Mouse (Mus musculus) CH12.LX (cell line): Measurements from ENCODE around the gene Abtb1. TPM values are rescaled to one million over a fixed set of nuclear protein-coding genes. Genes with fewer than 3 reads are reported as not detected.

Source experiments
- DNase-seq: peaks from one replicate; pipeline ENCODE4 v3.0.0-alpha.2; 2013; ENCODE audit errors: extremely low read depth
- H3K27ac ChIP-seq: 2 replicates; pipeline ENCODE4 v1.5.1; 2012; ENCODE audit warnings: low read depth, mild to moderate bottlenecking, control low read depth, moderate library complexity; ENCODE audit not compliant: insufficient read depth
- H3K27me3 ChIP-seq: replicated peaks from 2 replicates; pipeline ENCODE3; 2012; ENCODE audit warnings: inconsistent platforms
- H3K36me3 ChIP-seq, 2 experiments: replicated peaks in 1 of 2; 2 replicates each; pipeline versions ENCODE3 to v1.6.1; 2012; ENCODE audit warnings: inconsistent platforms in 1 of 2, low read length in 1 of 2, mild to moderate bottlenecking in 1 of 2, mixed read lengths in 1 of 2, moderate library complexity in 1 of 2; ENCODE audit not compliant: control insufficient read depth in 1 of 2, insufficient read depth in 1 of 2
- H3K4me1 ChIP-seq, 2 experiments: 2 replicates each; pipeline ENCODE4 v1.6.1; 2012; ENCODE audit warnings: inconsistent platforms in 1 of 2, moderate library complexity in 1 of 2; ENCODE audit not compliant: insufficient read depth in 2 of 2, control insufficient read depth in 1 of 2
- H3K4me2 ChIP-seq: 2 replicates; pipeline ENCODE4 v1.6.1; 2012; ENCODE audit warnings: low read depth, mild to moderate bottlenecking, control low read depth; ENCODE audit not compliant: poor library complexity, insufficient read depth, severe bottlenecking
- H3K4me3 ChIP-seq, 3 experiments: fragments of 150-350 bp in 1 of 3; sonication (generic) in 1 of 3; replicated peaks in 1 of 3; 2 replicates each; pipeline versions ENCODE3 to v1.5.1; 2011 to 2012; ENCODE audit warnings: low read depth in 2 of 3, low read length in 2 of 3, mild to moderate bottlenecking in 2 of 3, moderate library complexity in 2 of 3, control low read depth in 1 of 3, improper control_type of control experiment in 1 of 3, inconsistent platforms in 1 of 3, mixed read lengths in 1 of 3; ENCODE audit not compliant: poor library complexity in 1 of 3
- H3K79me2 ChIP-seq: replicated peaks from 2 replicates; pipeline ENCODE4 v1.6.1; 2012; ENCODE audit warnings: mild to moderate bottlenecking, moderate library complexity; ENCODE audit not compliant: control insufficient read depth, poor library complexity, insufficient read depth, severe bottlenecking; ENCODE audit errors: extremely low read depth
- H3K9ac ChIP-seq: 2 replicates; pipeline ENCODE4 v1.6.1; 2012; ENCODE audit warnings: low read depth, mild to moderate bottlenecking, control low read depth, moderate library complexity; ENCODE audit not compliant: insufficient read depth
- H3K9me3 ChIP-seq: replicated peaks from 2 replicates; pipeline ENCODE3; 2012; ENCODE audit warnings: low read length, inconsistent platforms, mixed read lengths
- BHLHE40 ChIP-seq: IDR thresholded peaks from 2 replicates; pipeline ENCODE4 v1.6.1; 2011; ENCODE audit warnings: mild to moderate bottlenecking, low read depth, low read length, improper control_type of control experiment
- CHD1 ChIP-seq: IDR thresholded peaks from 2 replicates; pipeline ENCODE4 v1.6.1; 2012; ENCODE audit warnings: low read depth, low read length, improper control_type of control experiment, inconsistent platforms
- CHD2 ChIP-seq: IDR thresholded peaks from 2 replicates; pipeline ENCODE4 v1.6.1; 2011; ENCODE audit warnings: low read length, improper control_type of control experiment
- CTCF ChIP-seq, 2 experiments: IDR thresholded peaks in 1 of 2; conservative IDR thresholded peaks in 1 of 2; 2 replicates each; pipeline ENCODE4 v1.5.1; 2011 to 2012; ENCODE audit warnings: low read depth in 2 of 2, low read length in 2 of 2, improper control_type of control experiment in 1 of 2, inconsistent platforms in 1 of 2, mild to moderate bottlenecking in 1 of 2, moderate library complexity in 1 of 2
- E2F4 ChIP-seq: IDR thresholded peaks from 2 replicates; pipeline ENCODE4 v1.6.1; 2011; ENCODE audit warnings: low read depth, low read length, improper control_type of control experiment; ENCODE audit not compliant: insufficient replicate concordance
- ELF1 ChIP-seq: IDR thresholded peaks from 2 replicates; pipeline ENCODE4 v1.6.1; 2014; ENCODE audit warnings: low read depth, mild to moderate bottlenecking, inconsistent platforms, low read length, improper control_type of control experiment
- EP300 ChIP-seq: IDR thresholded peaks from 2 replicates; pipeline ENCODE4 v1.6.1; 2011; ENCODE audit warnings: low read length, improper control_type of control experiment
- ETS1 ChIP-seq: conservative IDR thresholded peaks from 2 replicates; pipeline ENCODE4 v1.6.1; 2012; ENCODE audit warnings: low read depth, mild to moderate bottlenecking, inconsistent platforms, low read length, improper control_type of control experiment, moderate library complexity
- GABPA ChIP-seq: IDR thresholded peaks from 2 replicates; pipeline ENCODE4 v1.6.1; 2012; ENCODE audit warnings: low read depth, low read length, improper control_type of control experiment, inconsistent platforms; ENCODE audit not compliant: insufficient replicate concordance
- HCFC1 ChIP-seq: IDR thresholded peaks from 2 replicates; pipeline ENCODE4 v1.6.1; 2012; ENCODE audit warnings: low read depth, mild to moderate bottlenecking, inconsistent platforms, low read length, improper control_type of control experiment
- IRF4 ChIP-seq: IDR thresholded peaks from 2 replicates; pipeline ENCODE4 v1.6.1; 2014; ENCODE audit warnings: low read depth, mild to moderate bottlenecking, inconsistent platforms, low read length, improper control_type of control experiment
- JUN ChIP-seq: IDR thresholded peaks from 2 replicates; pipeline ENCODE4 v1.6.1; 2011; ENCODE audit warnings: low read depth, mild to moderate bottlenecking, low read length, improper control_type of control experiment, moderate library complexity; ENCODE audit not compliant: insufficient read depth
- JUND ChIP-seq: conservative IDR thresholded peaks from 2 replicates; pipeline ENCODE4 v1.6.1; 2011; ENCODE audit warnings: low read depth, low read length, improper control_type of control experiment
- KAT2A ChIP-seq: IDR thresholded peaks from 2 replicates; pipeline ENCODE4 v1.6.1; 2012; ENCODE audit warnings: low read length, improper control_type of control experiment, inconsistent platforms; ENCODE audit not compliant: insufficient replicate concordance
- MAFK ChIP-seq: IDR thresholded peaks from 2 replicates; pipeline ENCODE4 v1.6.1; 2011; ENCODE audit warnings: low read length, improper control_type of control experiment; ENCODE audit not compliant: insufficient replicate concordance
- MAX ChIP-seq: IDR thresholded peaks from 2 replicates; pipeline ENCODE4 v1.6.1; 2011; ENCODE audit warnings: low read length, improper control_type of control experiment
- MAZ ChIP-seq: IDR thresholded peaks from 2 replicates; pipeline ENCODE4 v1.6.1; 2012; ENCODE audit warnings: low read depth, mild to moderate bottlenecking, inconsistent platforms, low read length, improper control_type of control experiment, moderate library complexity
- MEF2A ChIP-seq: IDR thresholded peaks from 2 replicates; pipeline ENCODE4 v1.6.1; 2014; ENCODE audit warnings: low read depth, mild to moderate bottlenecking, inconsistent platforms, low read length, improper control_type of control experiment, borderline replicate concordance
- MXI1 ChIP-seq: IDR thresholded peaks from 2 replicates; pipeline ENCODE4 v1.6.1; 2011; ENCODE audit warnings: mild to moderate bottlenecking, low read depth, low read length, improper control_type of control experiment
- MYC ChIP-seq: IDR thresholded peaks from 2 replicates; pipeline ENCODE4 v1.6.1; 2011; ENCODE audit warnings: low read depth, mild to moderate bottlenecking, improper control_type of control experiment, low read length
- NELFE ChIP-seq: IDR thresholded peaks from 2 replicates; pipeline ENCODE4 v1.6.1; 2011; ENCODE audit warnings: low read depth, low read length, improper control_type of control experiment
- NRF1 ChIP-seq: IDR thresholded peaks from 2 replicates; pipeline ENCODE4 v1.6.1; 2014; ENCODE audit warnings: low read depth, mild to moderate bottlenecking, inconsistent platforms, low read length, improper control_type of control experiment, moderate library complexity
- PAX5 ChIP-seq: IDR thresholded peaks from 2 replicates; pipeline ENCODE4 v1.6.1; 2012; ENCODE audit warnings: low read length, inconsistent platforms, mixed read lengths
- POLR2A ChIP-seq: IDR thresholded peaks from 2 replicates; pipeline ENCODE4 v1.6.1; 2011; ENCODE audit warnings: low read depth, mild to moderate bottlenecking, improper control_type of control experiment, low read length
- POLR2AphosphoS2 ChIP-seq: IDR thresholded peaks from 2 replicates; pipeline ENCODE4 v1.6.1; 2011; ENCODE audit warnings: low read depth, low read length, improper control_type of control experiment
- RAD21 ChIP-seq: IDR thresholded peaks from 2 replicates; pipeline ENCODE4 v1.6.1; 2011; ENCODE audit warnings: low read depth, mild to moderate bottlenecking, low read length, improper control_type of control experiment, moderate library complexity
- RCOR1 ChIP-seq: conservative IDR thresholded peaks from 2 replicates; pipeline ENCODE4 v1.6.1; 2012; ENCODE audit warnings: low read depth, mild to moderate bottlenecking, inconsistent platforms, low read length, improper control_type of control experiment
- SIN3A ChIP-seq: IDR thresholded peaks from 2 replicates; pipeline ENCODE4 v1.6.1; 2012; ENCODE audit warnings: low read length, improper control_type of control experiment, inconsistent platforms
- SMC3 ChIP-seq: IDR thresholded peaks from 2 replicates; pipeline ENCODE4 v1.6.1; 2011; ENCODE audit warnings: low read depth, low read length, improper control_type of control experiment
- TBP ChIP-seq: conservative IDR thresholded peaks from 2 replicates; pipeline ENCODE4 v1.6.1; 2011; ENCODE audit warnings: low read depth, low read length, improper control_type of control experiment
- TCF12 ChIP-seq: IDR thresholded peaks from 2 replicates; pipeline ENCODE4 v1.6.1; 2014; ENCODE audit warnings: low read depth, mild to moderate bottlenecking, inconsistent platforms, low read length, improper control_type of control experiment
- UBTF ChIP-seq: IDR thresholded peaks from 2 replicates; pipeline ENCODE4 v1.6.1; 2012; ENCODE audit warnings: low read depth, mild to moderate bottlenecking, inconsistent platforms, low read length, improper control_type of control experiment, moderate library complexity
- USF1 ChIP-seq: IDR thresholded peaks from 2 replicates; pipeline ENCODE4 v1.6.1; 2014; ENCODE audit warnings: low read depth, mild to moderate bottlenecking, inconsistent platforms, low read length, improper control_type of control experiment
- USF2 ChIP-seq: conservative IDR thresholded peaks from 2 replicates; pipeline ENCODE4 v1.6.1; 2011; ENCODE audit warnings: low read depth, low read length, improper control_type of control experiment
- ZC3H11A ChIP-seq: IDR thresholded peaks from 2 replicates; pipeline ENCODE4 v1.6.1; 2012; ENCODE audit warnings: low read depth, mild to moderate bottlenecking, inconsistent platforms, low read length, improper control_type of control experiment
- ZKSCAN1 ChIP-seq: IDR thresholded peaks from 2 replicates; pipeline ENCODE4 v1.6.1; 2012; ENCODE audit warnings: low read depth, inconsistent platforms, low read length, improper control_type of control experiment, borderline replicate concordance
- ZMIZ1 ChIP-seq: IDR thresholded peaks from 2 replicates; pipeline ENCODE4 v1.6.1; 2012; ENCODE audit warnings: low read depth, mild to moderate bottlenecking, inconsistent platforms, low read length, improper control_type of control experiment
- ZNF384 ChIP-seq: IDR thresholded peaks from 2 replicates; pipeline ENCODE4 v1.6.1; 2012; ENCODE audit warnings: low read depth, low read length, improper control_type of control experiment, inconsistent platforms
- dilution Hi-C: fragments of 300-500 bp; cut with MboI; formaldehyde crosslinking; loops from 2 replicates; pipeline ENCODE4 v1.14.3; 2020; ENCODE audit warnings: low sequenced_read_pairs; ENCODE audit not compliant: extremely low pct_unique_long_range_greater_than_20kb, extremely low pct_ligation_motif_present
- in situ Hi-C: fragments of 300-500 bp; cut with MboI; formaldehyde crosslinking; loops from 3 replicates; pipeline ENCODE4 v1.14.3; 2019; ENCODE audit warnings: low sequenced_read_pairs, low pct_ligation_motif_present, low pct_unique_long_range_greater_than_20kb, mixed read lengths
- polyA plus RNA-seq: library from polyadenylated mRNA; unstranded; fragments of >175 nt; gene quantifications from 2 replicates; pipeline ENCODE4 v1.2.1, GENCODE M21; 2012; ENCODE audit warnings: low read depth; ENCODE audit not compliant: insufficient read length
- total RNA-seq, 2 experiments: library from RNA; depleted of rRNA; stranded (reverse); fragments of 300-350 nt in 1 of 2; fragments of >200 nt in 1 of 2; gene quantifications; 2 replicates each; pipeline ENCODE4 v1.2.3; 2012 to 2014

Gene Abtb1
- total and polyA plus RNA-seq, 3 experiments: 13.0 to 20.8 (median 18.4) TPM

DNA sequence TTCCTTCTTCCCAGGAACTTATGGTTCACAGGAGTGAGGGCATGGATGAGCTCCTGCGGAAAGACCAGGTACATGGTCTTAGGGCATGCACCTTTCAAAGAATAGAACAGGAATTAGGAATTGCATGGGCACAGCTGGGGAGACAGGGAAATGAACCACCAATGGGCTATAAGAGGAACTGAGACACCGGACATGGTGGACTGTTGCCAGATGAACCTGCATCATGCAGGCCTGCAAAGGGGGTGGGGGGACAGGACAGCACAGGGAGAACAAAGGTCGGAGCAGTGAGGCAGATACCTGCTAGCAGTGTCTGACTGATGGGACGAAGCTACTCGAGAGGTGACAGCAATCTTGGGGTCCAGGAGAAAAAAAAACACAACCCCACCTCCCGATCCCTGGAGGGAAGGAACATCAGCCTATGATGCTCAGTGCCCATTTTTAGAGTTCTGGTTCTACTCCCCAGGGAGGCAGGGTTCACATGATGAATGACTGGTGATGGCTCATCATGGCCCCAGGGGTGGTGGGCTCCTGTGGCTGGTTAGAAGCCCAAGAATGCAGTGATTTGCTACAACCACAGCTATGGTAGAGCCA is 11.6 kb downstream of the Abtb1 start:
- DNase-seq: peak; percentile 84
- Histone ChIP-seq H3K27me3 (no peaks in the 10 kb centered on the region), H3K27ac (peak overlapping the region; percentile 95), H3K4me1 (peaks cover 74 to 93% of the 10 kb centered on the region in 2 experiments), H3K4me2 (peak overlapping the region; percentile 68; the same call in 1 of the 2 replicates), H3K9me3 (no peaks in the 10 kb centered on the region), H3K36me3 (peaks cover 12 to 27% of the 10 kb centered on the region in 2 experiments), H3K4me3 (no peak overlapping the region), H3K9ac (no peak overlapping the region), H3K79me2 (no peaks in the 10 kb centered on the region)
- dilution Hi-C loops: no loop called here
- TF ChIP-seq KAT2A (no peak), NELFE (no peak), ZNF384 (peak; percentile 53), TCF12 (peak; percentile 61; the same call in 1 of the 2 replicates), PAX5 (no peak), HCFC1 (no peak), GABPA (no peak), MAX (no peak), UBTF (0 out of 2 replicates have a peak, but pooled peaks have one; percentile 50), POLR2A (peak; percentile 30; the same call in 1 of the 2 replicates), JUN (no peak), TBP (0 out of 2 replicates have a peak, but pooled peaks have one; percentile 29), ZKSCAN1 (no peak), MAFK (no peak), RCOR1 (no peak), BHLHE40 (peak; percentile 71), ZMIZ1 (no peak; the same call in none of the 2 replicates), CTCF (conservative IDR thresholded peaks at IDR 0.05 in 1 of 2, IDR thresholded peaks at IDR 0.05 in 1 of 2; ENCODE audit: low read depth in 2 of 2, low read length in 2 of 2) (no peak), EP300 (peak; percentile 74), MXI1 (no peak), ZC3H11A (no peak), MEF2A (peak; percentile 73), POLR2AphosphoS2 (peak; percentile 53; the same call in 1 of the 2 replicates), NRF1 (no peak), CHD1 (no peak), MAZ (peak; percentile 16; the same call in 1 of the 2 replicates), ELF1 (0 out of 2 replicates have a peak, but pooled peaks have one; percentile 7), RAD21 (no peak), ETS1 (peak; percentile 67), E2F4 (no peak), USF1 (no peak), IRF4 (peak; percentile 86), SIN3A (no peak), USF2 (no peak), CHD2 (no peak; the same call in 1 of the 2 replicates), MYC (no peak), SMC3 (0 out of 2 replicates have a peak, but pooled peaks have one; percentile 2), JUND (no peak)
- in situ Hi-C loops: no loop called here
